Mouse (Mus musculus): Measurements from ENCODE around the gene Apol11b.
"Not testable (repeated sequence)": the region's sequence is repeated elsewhere in the genome, so short reads cannot be mapped to it uniquely, and the experiment has no call there.

DNA sequence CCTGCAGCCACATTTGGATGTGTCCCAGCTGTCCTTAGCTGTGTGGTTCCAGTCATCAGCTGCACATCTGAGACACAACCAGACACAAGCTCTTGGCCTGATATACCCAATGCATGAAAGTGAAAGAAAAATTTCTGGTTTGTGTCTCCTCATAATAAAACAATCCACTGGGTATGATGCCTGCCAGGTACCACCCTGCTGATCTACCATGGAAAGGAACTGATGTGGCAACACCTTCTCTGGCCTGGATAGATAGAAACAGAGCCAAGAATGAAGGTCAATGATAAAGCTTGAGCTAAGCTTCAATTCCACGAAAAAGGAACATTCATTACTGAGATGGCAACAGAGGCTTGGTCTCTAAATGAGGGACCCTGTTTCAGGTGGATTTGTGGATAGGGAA is 16.7 kb upstream of the Apol11b start:
- not testable (repeated sequence) for TF ChIP-seq CTCF, EP300 (IDR thresholded peaks at IDR 0.05; ENCODE audit: low read depth)
